Mouse (Mus musculus): Measurements from ENCODE around the gene Grin2b.

DNA sequence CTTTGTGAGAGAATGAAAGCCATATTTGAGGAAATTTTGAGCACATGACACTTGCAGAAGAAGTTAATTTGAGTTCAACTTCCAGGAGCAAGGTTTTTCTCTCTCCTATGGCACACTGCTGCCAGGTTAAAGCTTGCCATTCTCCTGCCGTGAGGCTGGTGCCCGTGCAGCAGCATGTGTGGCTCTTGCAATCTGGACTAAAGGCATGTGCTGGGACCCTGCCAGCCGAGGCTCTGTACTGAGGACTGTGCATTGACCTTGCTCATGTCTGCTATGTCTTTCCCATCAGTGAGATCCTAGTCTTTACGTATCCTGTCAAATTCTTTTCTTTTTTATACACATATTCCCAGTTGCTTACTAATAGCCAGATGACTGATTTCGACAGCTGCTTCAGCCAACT is 268.9 kb downstream of the Grin2b start:
- TF ChIP-seq GATA1 (IDR thresholded peaks at IDR 0.05; ENCODE audit: low read length) (no peak), TAL1 (IDR thresholded peaks at IDR 0.05; ENCODE audit: low read length) (no peak)

Data from erythroblast, embryonic 14.5 days (primary cell).